ENCODE assay signal across 20 mouse cellular contexts in genomic region chr6:59524095-59524939, GRCm38 (mm10).
A peak's percentile ranks its signal among the peaks of the same experiment; 100 is the strongest.
DNase-seq lines count a peak whose midpoint lies in the region; ATAC-seq lines count a peak whose summit lies in the region.
"Had no signal": no experiment of that assay in that cellular context is flagged by ENCODE, and none has a peak within 500 bp of the region (broad histone marks: within the 10 kb centered on the region; RNA-seq: fewer than 3 reads in every experiment).

No protein-coding gene starts in this region.

- H3K9me3 ChIP-seq in liver, embryonic 16.5 days (replicated peaks; ENCODE audit: control insufficient read depth, low read length): no peaks in the 10 kb centered on the region
- H3K9me3 ChIP-seq in liver, embryonic 12.5 days (replicated peaks): no peaks in the 10 kb centered on the region
- no peaks in the 10 kb centered on the region for H3K9me3 ChIP-seq in kidney, embryonic 16.5 days (ENCODE audit: low read length)
- no peaks in the 10 kb centered on the region for H3K9me3 ChIP-seq in forebrain, embryonic 12.5 days
- H3K9me3 ChIP-seq: forebrain, embryonic 10.5 days; hindbrain, embryonic 12.5 days; limb, embryonic 12.5 days; lung, embryonic 15.5 days; megakaryocyte, embryonic 14.5 days; midbrain, embryonic 13.5 days had no signal

- H3K27me3 ChIP-seq in liver, embryonic 16.5 days (ENCODE audit: control insufficient read depth, insufficient read depth, low read depth, low read length): no peaks in the 10 kb centered on the region
- H3K27me3 ChIP-seq in liver, embryonic 12.5 days (replicated peaks): no peaks in the 10 kb centered on the region
- no peaks in the 10 kb centered on the region for H3K27me3 ChIP-seq in kidney, embryonic 16.5 days (ENCODE audit: insufficient read depth, low read length)
- no peaks in the 10 kb centered on the region for H3K27me3 ChIP-seq in forebrain, embryonic 12.5 days
- H3K27me3 ChIP-seq: hindbrain, embryonic 12.5 days; limb, embryonic 12.5 days; lung, embryonic 15.5 days; megakaryocyte, embryonic 14.5 days; midbrain, embryonic 13.5 days had no signal

- H3K9ac ChIP-seq in liver, embryonic 16.5 days (ENCODE audit: low read depth, low read length): no peak overlapping the region
- H3K9ac ChIP-seq in liver, embryonic 12.5 days: no peak overlapping the region
- no peak overlapping the region for H3K9ac ChIP-seq in kidney, embryonic 16.5 days (replicated peaks; ENCODE audit: low read length)
- no peak overlapping the region for H3K9ac ChIP-seq in forebrain, embryonic 12.5 days
- H3K9ac ChIP-seq: hindbrain, embryonic 12.5 days; limb, embryonic 12.5 days; liver, embryonic 14.5 days; lung, embryonic 15.5 days; midbrain, embryonic 13.5 days had no signal

- DNase-seq in adrenal gland, adult 8-10 months: no peak
- DNase-seq: adrenal gland, postnatal 36 days; cerebellum, adult 9-10 months; gastrocnemius, adult 2 months; layer of hippocampus, postnatal 36 days; lung, postnatal 36 days; thymus, postnatal 25 days had no signal

- H3K4me2 ChIP-seq in liver, embryonic 16.5 days (ENCODE audit: low read depth, low read length): no peak overlapping the region
- no peak overlapping the region for H3K4me2 ChIP-seq in liver, embryonic 12.5 days
- no peak overlapping the region for H3K4me2 ChIP-seq in kidney, embryonic 16.5 days (replicated peaks; ENCODE audit: low read depth, low read length)
- H3K4me2 ChIP-seq in forebrain, embryonic 12.5 days: no peak overlapping the region
- H3K4me2 ChIP-seq: hindbrain, embryonic 12.5 days; limb, embryonic 12.5 days; lung, embryonic 15.5 days; midbrain, embryonic 13.5 days had no signal

- no peaks in the 10 kb centered on the region for H3K36me3 ChIP-seq in liver, embryonic 16.5 days (ENCODE audit: control insufficient read depth, insufficient read depth)
- no peaks in the 10 kb centered on the region for H3K36me3 ChIP-seq in liver, embryonic 12.5 days
- H3K36me3 ChIP-seq in kidney, embryonic 16.5 days (ENCODE audit: insufficient read depth, low read length): no peaks in the 10 kb centered on the region
- H3K36me3 ChIP-seq in forebrain, embryonic 12.5 days (replicated peaks): no peaks in the 10 kb centered on the region
- H3K36me3 ChIP-seq: forebrain, embryonic 10.5 days; hindbrain, embryonic 12.5 days; limb, embryonic 12.5 days; lung, embryonic 15.5 days; midbrain, embryonic 13.5 days had no signal

- peak; percentile 56; the same call in 1 of the 2 replicates for ATAC-seq in liver, embryonic 16.5 days (ENCODE audit: low read depth)
- no peak for ATAC-seq in liver, embryonic 12.5 days
- 0 out of 2 replicates have a peak, but pooled peaks have one; percentile 25 for ATAC-seq in common myeloid progenitor, adult 5-6 weeks (replicated peaks; ENCODE audit: low read depth, poor library complexity, severe bottlenecking)
- peak; percentile 91 for ATAC-seq in kidney, embryonic 16.5 days (ENCODE audit: low FRiP score, low TSS enrichment)
- no peak for ATAC-seq in frontal cortex, adult (ENCODE audit: low TSS enrichment)
- ATAC-seq in forebrain, embryonic 12.5 days (ENCODE audit: low FRiP score): no peak
- ATAC-seq: midbrain, embryonic 13.5 days had no signal

- no peak overlapping the region for H3K4me3 ChIP-seq in liver, embryonic 16.5 days (ENCODE audit: low read depth, low read length)
- no peak overlapping the region for H3K4me3 ChIP-seq in liver, embryonic 12.5 days
- no peak overlapping the region for H3K4me3 ChIP-seq in kidney, embryonic 16.5 days (ENCODE audit: low read length)
- no peak overlapping the region for H3K4me3 ChIP-seq in forebrain, embryonic 12.5 days (replicated peaks)
- H3K4me3 ChIP-seq: forebrain, embryonic 10.5 days; gastrocnemius, adult 2 months; hindbrain, embryonic 12.5 days; limb, embryonic 12.5 days; lung, embryonic 15.5 days; megakaryocyte, embryonic 14.5 days; midbrain, embryonic 13.5 days had no signal

- no peaks in the 10 kb centered on the region; the same call in 1 of the 2 replicates for H3K4me1 ChIP-seq in liver, embryonic 16.5 days (ENCODE audit: control insufficient read depth, low read depth, low read length)
- H3K4me1 ChIP-seq in liver, embryonic 12.5 days: no peaks in the 10 kb centered on the region
- peaks cover 7% of the 10 kb centered on the region; the same call in 1 of the 2 replicates for H3K4me1 ChIP-seq in kidney, embryonic 16.5 days (ENCODE audit: insufficient read depth, low read length)
- H3K4me1 ChIP-seq in forebrain, embryonic 12.5 days: no peaks in the 10 kb centered on the region
- H3K4me1 ChIP-seq: forebrain, embryonic 10.5 days; hindbrain, embryonic 12.5 days; limb, embryonic 12.5 days; lung, embryonic 15.5 days; megakaryocyte, embryonic 14.5 days; midbrain, embryonic 13.5 days had no signal

- H3K27ac ChIP-seq in liver, embryonic 16.5 days (ENCODE audit: low read length): no peak overlapping the region
- H3K27ac ChIP-seq in liver, embryonic 12.5 days: no peak overlapping the region
- peak overlapping the region; percentile 46; the same call in 1 of the 2 replicates for H3K27ac ChIP-seq in kidney, embryonic 16.5 days (ENCODE audit: low read length)
- H3K27ac ChIP-seq in forebrain, embryonic 12.5 days: no peak overlapping the region
- H3K27ac ChIP-seq: forebrain, embryonic 10.5 days; gastrocnemius, adult 2 months; hindbrain, embryonic 12.5 days; limb, embryonic 12.5 days; liver, embryonic 14.5 days; lung, embryonic 15.5 days; midbrain, embryonic 13.5 days had no signal

- 50% methylated on average over 1 of the region's 1 CpGs for WGBS in liver, embryonic 16.5 days (ENCODE audit: insufficient replicate concordance)
- 41% methylated on average over 1 of the region's 1 CpGs for WGBS in liver, embryonic 12.5 days (ENCODE audit: insufficient replicate concordance)
- 58% methylated on average over 1 of the region's 1 CpGs for WGBS in kidney, embryonic 16.5 days
- WGBS in forebrain, embryonic 12.5 days: 95% methylated on average over 1 of the region's 1 CpGs

Comparison
In these comparisons a context has a peak if more than half of its experiments do, and no peak if none do; other contexts are left out.
1. ATAC-seq: peak in liver, embryonic 16.5 days (single experiment), common myeloid progenitor, adult 5-6 weeks (single experiment) and kidney, embryonic 16.5 days (single experiment); none in liver, embryonic 12.5 days (single experiment), frontal cortex, adult (single experiment) and forebrain, embryonic 12.5 days (single experiment).